Mouse (Mus musculus): Measurements from ENCODE around the gene Cntfr.
A peak's percentile ranks its signal among the peaks of the same experiment; 100 is the strongest.

Gene Cntfr

DNA sequence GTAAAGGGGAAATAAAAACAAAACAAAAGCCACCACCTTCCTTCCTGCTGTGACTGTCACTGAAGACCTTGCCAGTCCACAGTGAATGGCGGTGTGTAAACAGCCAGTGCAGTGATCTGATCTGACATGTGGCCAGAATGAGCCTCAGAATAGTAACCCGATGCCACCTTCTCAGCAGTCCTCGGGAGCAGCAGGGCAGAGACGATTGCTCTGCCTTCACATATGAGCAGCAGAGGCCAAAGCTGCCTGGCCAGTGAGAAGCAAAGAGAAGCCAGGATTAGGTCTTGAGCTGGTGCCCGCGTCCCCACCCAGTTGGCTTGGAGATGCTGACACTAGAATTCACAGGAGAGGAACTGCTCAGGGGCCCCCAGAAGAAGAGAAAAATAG is 86.3 kb downstream of the Cntfr start:
- peak; percentile 12 for DNase-seq (ENCODE audit: low spot score)

DNA sequence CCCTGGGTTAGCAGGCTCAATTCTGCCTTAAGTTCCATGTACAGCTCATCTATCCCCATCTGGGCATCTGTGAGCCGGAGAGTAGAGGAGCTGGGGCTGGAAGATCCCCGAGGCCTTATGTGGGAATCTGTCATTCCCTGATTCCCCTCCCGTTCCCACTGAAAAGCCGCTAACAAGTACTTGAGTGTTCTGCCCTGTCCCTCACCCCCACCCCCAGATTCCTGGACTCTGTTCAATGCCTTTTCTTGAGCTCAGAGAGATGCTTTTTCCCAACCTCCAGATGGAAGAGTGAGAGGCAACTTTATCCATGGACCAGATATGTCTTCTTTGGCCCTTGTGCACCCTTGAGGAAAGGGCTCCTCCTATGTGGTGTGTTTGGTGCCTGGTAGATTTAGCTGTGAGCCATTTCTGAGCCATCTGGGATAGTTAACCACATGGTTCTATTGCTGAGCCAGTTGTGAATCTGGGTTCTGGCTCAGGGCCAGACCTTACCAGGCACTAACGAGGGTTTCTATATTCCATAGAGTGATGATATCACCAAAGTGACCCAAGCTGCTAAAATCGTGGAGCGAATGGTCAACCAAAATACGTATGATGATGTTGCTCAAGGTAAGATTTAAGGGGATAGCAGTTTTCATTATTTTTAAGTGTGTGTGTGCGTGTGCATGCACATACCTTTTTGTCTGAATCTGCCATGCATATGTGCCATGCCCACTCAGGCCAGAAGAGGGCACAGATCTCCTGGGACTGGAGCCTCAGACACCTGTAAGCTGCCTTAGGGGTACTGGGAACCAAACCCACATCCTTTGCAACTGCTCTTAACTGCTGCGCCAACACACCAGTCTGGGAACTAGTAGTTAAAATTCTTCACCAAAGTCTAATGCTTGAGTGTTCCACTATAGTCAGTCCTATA is 87.0 kb downstream of the Cntfr start:
- DNase-seq (ENCODE audit: low spot score): no peak
